Mouse (Mus musculus): ENCODE results near the gene Rabgap1l. TPM values are rescaled to one million over a fixed set of nuclear protein-coding genes. Genes with fewer than 3 reads are reported as not detected.
A peak's percentile ranks its signal among the peaks of the same experiment; 100 is the strongest.

The Rabgap1l gene
- polyA plus RNA-seq, 1 experiment from 2014 or later: 23.2 TPM

GRCm38 (mm10) chr1:160805268-160805667 lies 12.3 kb upstream of the Rabgap1l start:
- H3K4me2 ChIP-seq (replicated peaks; ENCODE audit: low read depth): no peak overlapping the region
- H3K9me3 ChIP-seq (ENCODE audit: control insufficient read depth): no peaks in the 10 kb centered on the region
- no peak for ATAC-seq
- WGBS: 69% methylated on average over 2 of the region's 2 CpGs
- no peak for TF ChIP-seq CTCF (IDR thresholded peaks at IDR 0.05; ENCODE audit: low read depth)
- H3K9ac ChIP-seq (ENCODE audit: low read depth, low read length): no peak overlapping the region
- no peaks in the 10 kb centered on the region for H3K36me3 ChIP-seq (ENCODE audit: control insufficient read depth, insufficient read depth)
- no peaks in the 10 kb centered on the region for H3K27me3 ChIP-seq (replicated peaks; ENCODE audit: control insufficient read depth, insufficient read depth, low read length)
- H3K27ac ChIP-seq (ENCODE audit: low read depth, low read length): no peak overlapping the region
- no peak overlapping the region for H3K4me3 ChIP-seq (ENCODE audit: low read depth, low read length)
- no peaks in the 10 kb centered on the region for H3K4me1 ChIP-seq (replicated peaks; ENCODE audit: control insufficient read depth, insufficient read depth, low read length)

- WGBS: 81% methylated on average over 3 of the region's 3 CpGs
- Histone ChIP-seq H3K9ac (ENCODE audit: low read depth, low read length) (no peak overlapping the region), H3K36me3 (ENCODE audit: control insufficient read depth, insufficient read depth) (no peaks in the 10 kb centered on the region), H3K9me3 (ENCODE audit: control insufficient read depth) (no peaks in the 10 kb centered on the region), H3K4me3 (ENCODE audit: low read depth, low read length) (no peak overlapping the region), H3K27ac (ENCODE audit: low read depth, low read length) (no peak overlapping the region), H3K27me3 (replicated peaks; ENCODE audit: control insufficient read depth, insufficient read depth, low read length) (no peaks in the 10 kb centered on the region), H3K4me2 (replicated peaks; ENCODE audit: low read depth) (no peak overlapping the region), H3K4me1 (replicated peaks; ENCODE audit: control insufficient read depth, insufficient read depth, low read length) (no peaks in the 10 kb centered on the region)
- no peak for ATAC-seq
- no peak for TF ChIP-seq CTCF (IDR thresholded peaks at IDR 0.05; ENCODE audit: low read depth)
Observed at GRCm38 (mm10) chr1:160799972-160800371, 7.0 kb upstream of the Rabgap1l start.

- Histone ChIP-seq H3K36me3 (ENCODE audit: control insufficient read depth, insufficient read depth) (no peaks in the 10 kb centered on the region), H3K4me2 (replicated peaks; ENCODE audit: low read depth) (no peak overlapping the region), H3K27ac (ENCODE audit: low read depth, low read length) (no peak overlapping the region), H3K27me3 (replicated peaks; ENCODE audit: control insufficient read depth, insufficient read depth, low read length) (no peaks in the 10 kb centered on the region), H3K4me3 (ENCODE audit: low read depth, low read length) (no peak overlapping the region), H3K4me1 (replicated peaks; ENCODE audit: control insufficient read depth, insufficient read depth, low read length) (no peaks in the 10 kb centered on the region), H3K9me3 (ENCODE audit: control insufficient read depth) (no peaks in the 10 kb centered on the region), H3K9ac (ENCODE audit: low read depth, low read length) (no peak overlapping the region)
- no peak for TF ChIP-seq CTCF (IDR thresholded peaks at IDR 0.05; ENCODE audit: low read depth)
- 74% methylated on average over 2 of the region's 2 CpGs for WGBS
- ATAC-seq: no peak
Observed at GRCm38 (mm10) chr1:160795016-160795415, 2.0 kb upstream of the Rabgap1l start.

- ATAC-seq: no peak
- Histone ChIP-seq H3K27ac (ENCODE audit: low read depth, low read length) (no peak overlapping the region), H3K4me2 (replicated peaks; ENCODE audit: low read depth) (no peak overlapping the region), H3K9ac (ENCODE audit: low read depth, low read length) (no peak overlapping the region), H3K9me3 (ENCODE audit: control insufficient read depth) (no peaks in the 10 kb centered on the region), H3K4me1 (replicated peaks; ENCODE audit: control insufficient read depth, insufficient read depth, low read length) (no peaks in the 10 kb centered on the region), H3K27me3 (replicated peaks; ENCODE audit: control insufficient read depth, insufficient read depth, low read length) (no peaks in the 10 kb centered on the region), H3K4me3 (ENCODE audit: low read depth, low read length) (no peak overlapping the region), H3K36me3 (ENCODE audit: control insufficient read depth, insufficient read depth) (no peaks in the 10 kb centered on the region)
- WGBS: 81% methylated on average over 13 of the region's 13 CpGs
- no peak for TF ChIP-seq CTCF (IDR thresholded peaks at IDR 0.05; ENCODE audit: low read depth)
Observed at GRCm38 (mm10) chr1:160793791-160794757, 1.1 kb upstream of the Rabgap1l start.

GRCm38 (mm10) chr1:160792156-160792685 lies 790 bp downstream of the Rabgap1l start:
- H3K9ac ChIP-seq (ENCODE audit: low read depth, low read length): peak overlapping the region; percentile 98
- no peak for TF ChIP-seq CTCF (IDR thresholded peaks at IDR 0.05; ENCODE audit: low read depth)
- peak overlapping the region; percentile 99 for H3K4me3 ChIP-seq (ENCODE audit: low read depth, low read length)
- H3K9me3 ChIP-seq (ENCODE audit: control insufficient read depth): no peaks in the 10 kb centered on the region
- peak; percentile 61 for ATAC-seq
- H3K36me3 ChIP-seq (ENCODE audit: control insufficient read depth, insufficient read depth): no peaks in the 10 kb centered on the region
- under 1% methylated on average over 33 of the region's 51 CpGs for WGBS
- peak overlapping the region; percentile 91 for H3K27ac ChIP-seq (ENCODE audit: low read depth, low read length)
- H3K4me1 ChIP-seq (replicated peaks; ENCODE audit: control insufficient read depth, insufficient read depth, low read length): no peaks in the 10 kb centered on the region
- peak overlapping the region; percentile 90 for H3K4me2 ChIP-seq (replicated peaks; ENCODE audit: low read depth)
- no peaks in the 10 kb centered on the region for H3K27me3 ChIP-seq (replicated peaks; ENCODE audit: control insufficient read depth, insufficient read depth, low read length)

- ATAC-seq: peak; percentile 68
- Histone ChIP-seq H3K36me3 (ENCODE audit: control insufficient read depth, insufficient read depth) (no peaks in the 10 kb centered on the region), H3K4me2 (replicated peaks; ENCODE audit: low read depth) (peak overlapping the region; percentile 90), H3K9me3 (ENCODE audit: control insufficient read depth) (no peaks in the 10 kb centered on the region), H3K9ac (ENCODE audit: low read depth, low read length) (peak overlapping the region; percentile 98), H3K27me3 (replicated peaks; ENCODE audit: control insufficient read depth, insufficient read depth, low read length) (no peaks in the 10 kb centered on the region), H3K4me1 (replicated peaks; ENCODE audit: control insufficient read depth, insufficient read depth, low read length) (0 out of 2 replicates have a peak, but pooled peaks cover 2% of the 10 kb centered on the region), H3K27ac (ENCODE audit: low read depth, low read length) (peak overlapping the region; percentile 91), H3K4me3 (ENCODE audit: low read depth, low read length) (peak overlapping the region; percentile 99)
- 6% methylated on average over 20 of the region's 20 CpGs for WGBS
- TF ChIP-seq CTCF (IDR thresholded peaks at IDR 0.05; ENCODE audit: low read depth): no peak
Observed at GRCm38 (mm10) chr1:160791381-160792155, 1.4 kb downstream of the Rabgap1l start.
